Mouse (Mus musculus) CH12.LX (cell line): Measurements from ENCODE around the gene Rpgrip1. TPM values are rescaled to one million over a fixed set of nuclear protein-coding genes. Genes with fewer than 3 reads are reported as not detected.
A peak's percentile ranks its signal among the peaks of the same experiment; 100 is the strongest.

Source experiments
- DNase-seq: peaks from one replicate; pipeline ENCODE4 v3.0.0-alpha.2; 2013; ENCODE audit errors: extremely low read depth
- H3K27ac ChIP-seq: 2 replicates; pipeline ENCODE4 v1.5.1; 2012; ENCODE audit warnings: low read depth, mild to moderate bottlenecking, control low read depth, moderate library complexity; ENCODE audit not compliant: insufficient read depth
- H3K27me3 ChIP-seq: replicated peaks from 2 replicates; pipeline ENCODE3; 2012; ENCODE audit warnings: inconsistent platforms
- H3K36me3 ChIP-seq, 2 experiments: replicated peaks in 1 of 2; 2 replicates each; pipeline versions ENCODE3 to v1.6.1; 2012; ENCODE audit warnings: inconsistent platforms in 1 of 2, low read length in 1 of 2, mild to moderate bottlenecking in 1 of 2, mixed read lengths in 1 of 2, moderate library complexity in 1 of 2; ENCODE audit not compliant: control insufficient read depth in 1 of 2, insufficient read depth in 1 of 2
- H3K4me1 ChIP-seq, 2 experiments: 2 replicates each; pipeline ENCODE4 v1.6.1; 2012; ENCODE audit warnings: inconsistent platforms in 1 of 2, moderate library complexity in 1 of 2; ENCODE audit not compliant: insufficient read depth in 2 of 2, control insufficient read depth in 1 of 2
- H3K4me2 ChIP-seq: 2 replicates; pipeline ENCODE4 v1.6.1; 2012; ENCODE audit warnings: low read depth, mild to moderate bottlenecking, control low read depth; ENCODE audit not compliant: poor library complexity, insufficient read depth, severe bottlenecking
- H3K4me3 ChIP-seq, 3 experiments: fragments of 150-350 bp in 1 of 3; sonication (generic) in 1 of 3; replicated peaks in 1 of 3; 2 replicates each; pipeline versions ENCODE3 to v1.5.1; 2011 to 2012; ENCODE audit warnings: low read depth in 2 of 3, low read length in 2 of 3, mild to moderate bottlenecking in 2 of 3, moderate library complexity in 2 of 3, control low read depth in 1 of 3, improper control_type of control experiment in 1 of 3, inconsistent platforms in 1 of 3, mixed read lengths in 1 of 3; ENCODE audit not compliant: poor library complexity in 1 of 3
- H3K79me2 ChIP-seq: replicated peaks from 2 replicates; pipeline ENCODE4 v1.6.1; 2012; ENCODE audit warnings: mild to moderate bottlenecking, moderate library complexity; ENCODE audit not compliant: control insufficient read depth, poor library complexity, insufficient read depth, severe bottlenecking; ENCODE audit errors: extremely low read depth
- H3K9ac ChIP-seq: 2 replicates; pipeline ENCODE4 v1.6.1; 2012; ENCODE audit warnings: low read depth, mild to moderate bottlenecking, control low read depth, moderate library complexity; ENCODE audit not compliant: insufficient read depth
- H3K9me3 ChIP-seq: replicated peaks from 2 replicates; pipeline ENCODE3; 2012; ENCODE audit warnings: low read length, inconsistent platforms, mixed read lengths
- BHLHE40 ChIP-seq: IDR thresholded peaks from 2 replicates; pipeline ENCODE4 v1.6.1; 2011; ENCODE audit warnings: mild to moderate bottlenecking, low read depth, low read length, improper control_type of control experiment
- CHD1 ChIP-seq: IDR thresholded peaks from 2 replicates; pipeline ENCODE4 v1.6.1; 2012; ENCODE audit warnings: low read depth, low read length, improper control_type of control experiment, inconsistent platforms
- CHD2 ChIP-seq: IDR thresholded peaks from 2 replicates; pipeline ENCODE4 v1.6.1; 2011; ENCODE audit warnings: low read length, improper control_type of control experiment
- CTCF ChIP-seq, 2 experiments: IDR thresholded peaks in 1 of 2; conservative IDR thresholded peaks in 1 of 2; 2 replicates each; pipeline ENCODE4 v1.5.1; 2011 to 2012; ENCODE audit warnings: low read depth in 2 of 2, low read length in 2 of 2, improper control_type of control experiment in 1 of 2, inconsistent platforms in 1 of 2, mild to moderate bottlenecking in 1 of 2, moderate library complexity in 1 of 2
- E2F4 ChIP-seq: IDR thresholded peaks from 2 replicates; pipeline ENCODE4 v1.6.1; 2011; ENCODE audit warnings: low read depth, low read length, improper control_type of control experiment; ENCODE audit not compliant: insufficient replicate concordance
- ETS1 ChIP-seq: conservative IDR thresholded peaks from 2 replicates; pipeline ENCODE4 v1.6.1; 2012; ENCODE audit warnings: low read depth, mild to moderate bottlenecking, inconsistent platforms, low read length, improper control_type of control experiment, moderate library complexity
- GABPA ChIP-seq: IDR thresholded peaks from 2 replicates; pipeline ENCODE4 v1.6.1; 2012; ENCODE audit warnings: low read depth, low read length, improper control_type of control experiment, inconsistent platforms; ENCODE audit not compliant: insufficient replicate concordance
- HCFC1 ChIP-seq: IDR thresholded peaks from 2 replicates; pipeline ENCODE4 v1.6.1; 2012; ENCODE audit warnings: low read depth, mild to moderate bottlenecking, inconsistent platforms, low read length, improper control_type of control experiment
- IRF4 ChIP-seq: IDR thresholded peaks from 2 replicates; pipeline ENCODE4 v1.6.1; 2014; ENCODE audit warnings: low read depth, mild to moderate bottlenecking, inconsistent platforms, low read length, improper control_type of control experiment
- JUN ChIP-seq: IDR thresholded peaks from 2 replicates; pipeline ENCODE4 v1.6.1; 2011; ENCODE audit warnings: low read depth, mild to moderate bottlenecking, low read length, improper control_type of control experiment, moderate library complexity; ENCODE audit not compliant: insufficient read depth
- JUND ChIP-seq: conservative IDR thresholded peaks from 2 replicates; pipeline ENCODE4 v1.6.1; 2011; ENCODE audit warnings: low read depth, low read length, improper control_type of control experiment
- KAT2A ChIP-seq: IDR thresholded peaks from 2 replicates; pipeline ENCODE4 v1.6.1; 2012; ENCODE audit warnings: low read length, improper control_type of control experiment, inconsistent platforms; ENCODE audit not compliant: insufficient replicate concordance
- MAFK ChIP-seq: IDR thresholded peaks from 2 replicates; pipeline ENCODE4 v1.6.1; 2011; ENCODE audit warnings: low read length, improper control_type of control experiment; ENCODE audit not compliant: insufficient replicate concordance
- MAZ ChIP-seq: IDR thresholded peaks from 2 replicates; pipeline ENCODE4 v1.6.1; 2012; ENCODE audit warnings: low read depth, mild to moderate bottlenecking, inconsistent platforms, low read length, improper control_type of control experiment, moderate library complexity
- MEF2A ChIP-seq: IDR thresholded peaks from 2 replicates; pipeline ENCODE4 v1.6.1; 2014; ENCODE audit warnings: low read depth, mild to moderate bottlenecking, inconsistent platforms, low read length, improper control_type of control experiment, borderline replicate concordance
- MYC ChIP-seq: IDR thresholded peaks from 2 replicates; pipeline ENCODE4 v1.6.1; 2011; ENCODE audit warnings: low read depth, mild to moderate bottlenecking, improper control_type of control experiment, low read length
- NELFE ChIP-seq: IDR thresholded peaks from 2 replicates; pipeline ENCODE4 v1.6.1; 2011; ENCODE audit warnings: low read depth, low read length, improper control_type of control experiment
- NRF1 ChIP-seq: IDR thresholded peaks from 2 replicates; pipeline ENCODE4 v1.6.1; 2014; ENCODE audit warnings: low read depth, mild to moderate bottlenecking, inconsistent platforms, low read length, improper control_type of control experiment, moderate library complexity
- RAD21 ChIP-seq: IDR thresholded peaks from 2 replicates; pipeline ENCODE4 v1.6.1; 2011; ENCODE audit warnings: low read depth, mild to moderate bottlenecking, low read length, improper control_type of control experiment, moderate library complexity
- RCOR1 ChIP-seq: conservative IDR thresholded peaks from 2 replicates; pipeline ENCODE4 v1.6.1; 2012; ENCODE audit warnings: low read depth, mild to moderate bottlenecking, inconsistent platforms, low read length, improper control_type of control experiment
- SIN3A ChIP-seq: IDR thresholded peaks from 2 replicates; pipeline ENCODE4 v1.6.1; 2012; ENCODE audit warnings: low read length, improper control_type of control experiment, inconsistent platforms
- TBP ChIP-seq: conservative IDR thresholded peaks from 2 replicates; pipeline ENCODE4 v1.6.1; 2011; ENCODE audit warnings: low read depth, low read length, improper control_type of control experiment
- UBTF ChIP-seq: IDR thresholded peaks from 2 replicates; pipeline ENCODE4 v1.6.1; 2012; ENCODE audit warnings: low read depth, mild to moderate bottlenecking, inconsistent platforms, low read length, improper control_type of control experiment, moderate library complexity
- USF1 ChIP-seq: IDR thresholded peaks from 2 replicates; pipeline ENCODE4 v1.6.1; 2014; ENCODE audit warnings: low read depth, mild to moderate bottlenecking, inconsistent platforms, low read length, improper control_type of control experiment
- USF2 ChIP-seq: conservative IDR thresholded peaks from 2 replicates; pipeline ENCODE4 v1.6.1; 2011; ENCODE audit warnings: low read depth, low read length, improper control_type of control experiment
- ZC3H11A ChIP-seq: IDR thresholded peaks from 2 replicates; pipeline ENCODE4 v1.6.1; 2012; ENCODE audit warnings: low read depth, mild to moderate bottlenecking, inconsistent platforms, low read length, improper control_type of control experiment
- ZKSCAN1 ChIP-seq: IDR thresholded peaks from 2 replicates; pipeline ENCODE4 v1.6.1; 2012; ENCODE audit warnings: low read depth, inconsistent platforms, low read length, improper control_type of control experiment, borderline replicate concordance
- ZMIZ1 ChIP-seq: IDR thresholded peaks from 2 replicates; pipeline ENCODE4 v1.6.1; 2012; ENCODE audit warnings: low read depth, mild to moderate bottlenecking, inconsistent platforms, low read length, improper control_type of control experiment
- ZNF384 ChIP-seq: IDR thresholded peaks from 2 replicates; pipeline ENCODE4 v1.6.1; 2012; ENCODE audit warnings: low read depth, low read length, improper control_type of control experiment, inconsistent platforms
- dilution Hi-C: fragments of 300-500 bp; cut with MboI; formaldehyde crosslinking; loops from 2 replicates; pipeline ENCODE4 v1.14.3; 2020; ENCODE audit warnings: low sequenced_read_pairs; ENCODE audit not compliant: extremely low pct_unique_long_range_greater_than_20kb, extremely low pct_ligation_motif_present
- in situ Hi-C: fragments of 300-500 bp; cut with MboI; formaldehyde crosslinking; loops from 3 replicates; pipeline ENCODE4 v1.14.3; 2019; ENCODE audit warnings: low sequenced_read_pairs, low pct_ligation_motif_present, low pct_unique_long_range_greater_than_20kb, mixed read lengths
- polyA plus RNA-seq: library from polyadenylated mRNA; unstranded; fragments of >175 nt; gene quantifications from 2 replicates; pipeline ENCODE4 v1.2.1, GENCODE M21; 2012; ENCODE audit warnings: low read depth; ENCODE audit not compliant: insufficient read length
- total RNA-seq, 2 experiments: library from RNA; depleted of rRNA; stranded (reverse); fragments of 300-350 nt in 1 of 2; fragments of >200 nt in 1 of 2; gene quantifications; 2 replicates each; pipeline ENCODE4 v1.2.3; 2012 to 2014

Rpgrip1 gene
- total and polyA plus RNA-seq, 3 experiments = 7.3 to 41.8 (median 15.0) TPM

GRCm38 (mm10) chr14:52103474-52103855 is 7.0 kb upstream of the Rpgrip1 start:
- peak overlapping the region; percentile 94 for H3K9ac ChIP-seq
- no peaks in the 10 kb centered on the region for H3K9me3 ChIP-seq
- H3K79me2 ChIP-seq = peaks cover 46% of the 10 kb centered on the region
- peaks cover 0 to 26% of the 10 kb centered on the region in 2 experiments; a peak in 2 of 4 replicates for H3K4me1 ChIP-seq
- H3K4me3 ChIP-seq = peak overlapping the region; percentile 94 to 99 (median 97)
- TF ChIP-seq NRF1 (no peak), CHD1 (0 out of 2 replicates have a peak, but pooled peaks have one; percentile 48), SIN3A (0 out of 2 replicates have a peak, but pooled peaks have one; percentile 4)
- H3K27ac ChIP-seq = peak overlapping the region; percentile 80
- peaks cover 8 to 19% of the 10 kb centered on the region in 2 experiments for H3K36me3 ChIP-seq
- no peak overlapping the region for H3K4me2 ChIP-seq
- peak; percentile 34 for DNase-seq
- H3K27me3 ChIP-seq = no peaks in the 10 kb centered on the region
- dilution Hi-C loops = no loop called here
- in situ Hi-C loops = no loop called here

- peak within 1 kb of the TSS; percentile 93 for H3K4me2 ChIP-seq
- H3K27me3 ChIP-seq = no peaks in the 10 kb centered on the region
- H3K36me3 ChIP-seq = peaks cover 6 to 15% of the 10 kb centered on the region in 2 experiments
- no peaks in the 10 kb centered on the region for H3K9me3 ChIP-seq
- peak within 1 kb of the TSS; percentile 94 to 99 (median 97) for H3K4me3 ChIP-seq
- in situ Hi-C loops = no loop called here
- peaks cover 42% of the 10 kb centered on the region for H3K79me2 ChIP-seq
- peaks cover 0 to 20% of the 10 kb centered on the region in 2 experiments; a peak in 2 of 4 replicates for H3K4me1 ChIP-seq
- peak within 1 kb of the TSS; percentile 94 for H3K9ac ChIP-seq
- H3K27ac ChIP-seq = peak within 1 kb of the TSS; percentile 80
- peak; percentile 100 for DNase-seq
- dilution Hi-C loops = no loop called here
- TF ChIP-seq ZC3H11A (no peak), ZNF384 (no peak), SIN3A (0 out of 2 replicates have a peak, but pooled peaks have one; percentile 62), E2F4 (no peak), HCFC1 (peak; percentile 78), CTCF (conservative IDR thresholded peaks at IDR 0.05 in 1 of 2, IDR thresholded peaks at IDR 0.05 in 1 of 2; ENCODE audit: low read depth in 2 of 2, low read length in 2 of 2) (no peak), CHD1 (no peak), UBTF (no peak), NELFE (peak; percentile 95), ETS1 (0 out of 2 replicates have a peak, but pooled peaks have one; percentile 7), KAT2A (peak; percentile 81), TBP (peak; percentile 89), CHD2 (peak; percentile 98), ZKSCAN1 (no peak), USF1 (no peak), RAD21 (no peak), BHLHE40 (no peak), MYC (peak; percentile 80), MAFK (no peak), IRF4 (no peak; the same call in 1 of the 2 replicates), RCOR1 (no peak), MAZ (no peak), USF2 (no peak), JUND (peak; percentile 16; the same call in 1 of the 2 replicates), ZMIZ1 (peak; percentile 83), GABPA (no peak), NRF1 (peak; percentile 77), JUN (no peak), MEF2A (peak; percentile 40; the same call in 1 of the 2 replicates)
Measured at GRCm38 (mm10) chr14:52103856-52104676, 6.4 kb upstream of the Rpgrip1 start, which contains the start of gene Hnrnpc. Hnrnpc (minus strand) TSS chr14:52104028.
